Mouse (Mus musculus) lung, embryonic 15.5 days (tissue): Measurements from ENCODE around the gene Flt3l. TPM values are rescaled to one million over a fixed set of nuclear protein-coding genes. Genes with fewer than 3 reads are reported as not detected.
"Not testable (repeated sequence)": the region's sequence is repeated elsewhere in the genome, so short reads cannot be mapped to it uniquely, and the experiment has no call there.

Experiments
- ATAC-seq: fragments of 200-750 bp; cut with Nextera tagmentation; 2 replicates; pipeline ENCODE4 v1.8.0; 2017; ENCODE audit warnings: moderate number of reproducible peaks, borderline replicate concordance; ENCODE audit not compliant: low FRiP score, low TSS enrichment; ENCODE audit errors: extremely low read depth
- H3K27ac ChIP-seq: fragments of 300-500 bp; sonication (generic); 2 replicates; pipeline ENCODE4 v1.5.1; 2015; ENCODE audit warnings: moderate library complexity, mild to moderate bottlenecking, inconsistent platforms
- H3K27me3 ChIP-seq: fragments of 300-500 bp; sonication (generic); 2 replicates; pipeline ENCODE4 v1.6.1; 2015; ENCODE audit warnings: inconsistent platforms
- H3K36me3 ChIP-seq: fragments of 300-500 bp; sonication (generic); 2 replicates; pipeline ENCODE4 v1.6.1; 2015; ENCODE audit warnings: inconsistent platforms
- H3K4me1 ChIP-seq: fragments of 300-500 bp; sonication (generic); 2 replicates; pipeline ENCODE4 v1.6.1; 2015; ENCODE audit warnings: inconsistent platforms
- H3K4me2 ChIP-seq: fragments of 300-500 bp; sonication (generic); 2 replicates; pipeline ENCODE4 v1.6.1; 2015; ENCODE audit warnings: inconsistent platforms, mild to moderate bottlenecking, moderate library complexity
- H3K4me3 ChIP-seq: fragments of 300-500 bp; sonication (generic); 2 replicates; pipeline ENCODE4 v1.5.1; 2015; ENCODE audit warnings: mild to moderate bottlenecking, inconsistent platforms
- H3K9ac ChIP-seq: fragments of 300-500 bp; sonication (generic); 2 replicates; pipeline ENCODE4 v1.6.1; 2015; ENCODE audit warnings: inconsistent platforms
- H3K9me3 ChIP-seq: fragments of 300-500 bp; sonication (generic); 2 replicates; pipeline ENCODE4 v1.6.1; 2016; ENCODE audit warnings: inconsistent platforms
- WGBS: fragments of 180-500 bp; shearing (Covaris S2); methylation state at CpG from one replicate; pipeline ENCODE4 v1.1.7; 2015; 5-methylcytosine and 5-hydroxymethylcytosine counted together
- polyA plus RNA-seq: library from polyadenylated mRNA; unstranded; fragments of >200 nt; fragmentation: Nextera tagmentation; extraction: Ambion mirVana; gene quantifications from 2 replicates; pipeline ENCODE4 v1.2.1, GENCODE M21; 2015

Flt3l gene
- polyA plus RNA-seq, 1 experiment from 2014 or later, result 1.5 TPM

- Histone ChIP-seq H3K9ac (no peak overlapping the region), H3K4me3 (0 out of 2 replicates have a peak overlapping the region, but pooled peaks have one; percentile 9), H3K4me1 (0 out of 2 replicates have a peak, but pooled peaks cover 9% of the 10 kb centered on the region), H3K27ac (no peak overlapping the region), H3K4me2 (peak overlapping the region; percentile 23), H3K27me3 (peaks cover 94% of the 10 kb centered on the region), H3K9me3 (peaks cover 2% of the 10 kb centered on the region; the same call in 1 of the 2 replicates), H3K36me3 (no peaks in the 10 kb centered on the region)
- ATAC-seq, result peak; percentile 44; the same call in 1 of the 2 replicates
- 6% methylated on average over 25 of the region's 29 CpGs for WGBS
Observed at GRCm38 (mm10) chr7:45174567-45175280, 38.5 kb upstream of the Flt3l start.

GRCm38 (mm10) chr7:45173772-45174171, 37.5 kb upstream of the Flt3l start:
- not testable (repeated sequence) for ATAC-seq
- WGBS, result 62% methylated on average over 1 of the region's 1 CpGs

GRCm38 (mm10) chr7:45172974-45173373, 36.7 kb upstream of the Flt3l start:
- Histone ChIP-seq H3K4me3 (no peak overlapping the region), H3K4me2 (no peak overlapping the region), H3K9ac (no peak overlapping the region), H3K27me3 (peaks cover 94% of the 10 kb centered on the region), H3K9me3 (peaks cover 6% of the 10 kb centered on the region; the same call in 1 of the 2 replicates), H3K4me1 (0 out of 2 replicates have a peak, but pooled peaks cover 9% of the 10 kb centered on the region), H3K36me3 (no peaks in the 10 kb centered on the region), H3K27ac (no peak overlapping the region)
- ATAC-seq, result no peak
- 60% methylated on average over 7 of the region's 7 CpGs for WGBS

More at GRCm38 (mm10) chr7:45173772-45174171, 37.5 kb upstream of the Flt3l start:
- peaks cover 94% of the 10 kb centered on the region for H3K27me3 ChIP-seq
- H3K9me3 ChIP-seq, H3K4me1 ChIP-seq, H3K4me2 ChIP-seq, H3K27ac ChIP-seq, H3K4me3 ChIP-seq, H3K9ac ChIP-seq, H3K36me3 ChIP-seq: not testable (repeated sequence)

GRCm38 (mm10) chr7:45169495-45169894, 33.3 kb upstream of the Flt3l start:
- WGBS, result 90% methylated on average over 3 of the region's 3 CpGs
- Histone ChIP-seq H3K9ac (no peak overlapping the region), H3K4me3 (no peak overlapping the region), H3K9me3 (peaks cover 6% of the 10 kb centered on the region; the same call in 1 of the 2 replicates), H3K4me1 (no peaks in the 10 kb centered on the region), H3K36me3 (no peaks in the 10 kb centered on the region), H3K27me3 (peaks cover 94% of the 10 kb centered on the region), H3K4me2 (no peak overlapping the region), H3K27ac (no peak overlapping the region)
- no peak for ATAC-seq

- ATAC-seq, result no peak
- WGBS, result 7% methylated on average over 24 of the region's 24 CpGs
Observed at GRCm38 (mm10) chr7:45168656-45169055, 32.4 kb upstream of the Flt3l start.

GRCm38 (mm10) chr7:45167761-45168445, 31.7 kb upstream of the Flt3l start:
- WGBS, result 3% methylated on average over 19 of the region's 19 CpGs
- Histone ChIP-seq H3K4me3 (no peak overlapping the region), H3K27me3 (peaks cover 97% of the 10 kb centered on the region), H3K9me3 (peaks cover 6% of the 10 kb centered on the region; the same call in 1 of the 2 replicates), H3K4me2 (no peak overlapping the region), H3K36me3 (no peaks in the 10 kb centered on the region), H3K9ac (no peak overlapping the region), H3K4me1 (peaks cover 7% of the 10 kb centered on the region), H3K27ac (no peak overlapping the region)
- no peak for ATAC-seq

More at GRCm38 (mm10) chr7:45168656-45169055, 32.4 kb upstream of the Flt3l start:
- Histone ChIP-seq H3K27ac (no peak overlapping the region), H3K9ac (no peak overlapping the region), H3K9me3 (peaks cover 6% of the 10 kb centered on the region; the same call in 1 of the 2 replicates), H3K4me1 (peaks cover 6% of the 10 kb centered on the region), H3K36me3 (no peaks in the 10 kb centered on the region), H3K4me2 (no peak overlapping the region), H3K4me3 (no peak overlapping the region), H3K27me3 (peaks cover 94% of the 10 kb centered on the region)

GRCm38 (mm10) chr7:45166950-45167401, 30.7 kb upstream of the Flt3l start:
- H3K4me2 ChIP-seq, result no peak overlapping the region
- H3K4me1 ChIP-seq, result peaks cover 10% of the 10 kb centered on the region
- H3K36me3 ChIP-seq, result no peaks in the 10 kb centered on the region
- H3K4me3 ChIP-seq, result no peak overlapping the region
- H3K9me3 ChIP-seq, result peaks cover 6% of the 10 kb centered on the region; the same call in 1 of the 2 replicates
- WGBS, result 26% methylated on average over 10 of the region's 10 CpGs
- no peak overlapping the region for H3K9ac ChIP-seq
- H3K27me3 ChIP-seq, result peaks cover 95% of the 10 kb centered on the region
- H3K27ac ChIP-seq, result no peak overlapping the region
- no peak for ATAC-seq

- Histone ChIP-seq H3K4me3 (no peak overlapping the region), H3K4me2 (no peak overlapping the region), H3K9me3 (peaks cover 6% of the 10 kb centered on the region; the same call in 1 of the 2 replicates), H3K9ac (no peak overlapping the region), H3K4me1 (peaks cover 10% of the 10 kb centered on the region), H3K27ac (no peak overlapping the region), H3K36me3 (no peaks in the 10 kb centered on the region), H3K27me3 (peaks cover 82% of the 10 kb centered on the region)
- ATAC-seq, result no peak
- 44% methylated on average over 11 of the region's 11 CpGs for WGBS
Observed at GRCm38 (mm10) chr7:45165701-45166100, 29.5 kb upstream of the Flt3l start.

GRCm38 (mm10) chr7:45164833-45165232, 28.6 kb upstream of the Flt3l start:
- H3K4me2 ChIP-seq, result no peak overlapping the region
- H3K9me3 ChIP-seq, result peaks cover 5% of the 10 kb centered on the region; the same call in 1 of the 2 replicates
- no peak overlapping the region for H3K9ac ChIP-seq
- no peak overlapping the region for H3K4me3 ChIP-seq
- 52% methylated on average over 5 of the region's 5 CpGs for WGBS
- H3K27me3 ChIP-seq, result peaks cover 75% of the 10 kb centered on the region
- ATAC-seq, result no peak
- H3K27ac ChIP-seq, result no peak overlapping the region
- peaks cover 8% of the 10 kb centered on the region; the same call in 1 of the 2 replicates for H3K36me3 ChIP-seq
- peaks cover 10% of the 10 kb centered on the region for H3K4me1 ChIP-seq

- peaks cover 16% of the 10 kb centered on the region; the same call in 1 of the 2 replicates for H3K36me3 ChIP-seq
- H3K9ac ChIP-seq, result peak within 1 kb of the TSS; percentile 42
- H3K4me3 ChIP-seq, result peak within 1 kb of the TSS; percentile 46
- H3K27ac ChIP-seq, result no peak within 1 kb of the TSS
- ATAC-seq, result no peak
- H3K4me1 ChIP-seq, result peaks cover 10% of the 10 kb centered on the region
- H3K9me3 ChIP-seq, result no peaks in the 10 kb centered on the region
- peak within 1 kb of the TSS; percentile 86 for H3K4me2 ChIP-seq
- under 1% methylated on average over 41 of the region's 41 CpGs for WGBS
- H3K27me3 ChIP-seq, result peaks cover 66% of the 10 kb centered on the region
Observed at GRCm38 (mm10) chr7:45163735-45164490, 27.7 kb upstream of the Flt3l start, which contains the start of gene Slc17a7. Slc17a7 (plus strand) TSS chr7:45163949.

- H3K27ac ChIP-seq, result no peak overlapping the region
- H3K36me3 ChIP-seq, result peaks cover 24% of the 10 kb centered on the region; the same call in 1 of the 2 replicates
- peaks cover 10% of the 10 kb centered on the region for H3K4me1 ChIP-seq
- no peak overlapping the region for H3K4me3 ChIP-seq
- ATAC-seq, result no peak
- H3K9ac ChIP-seq, result no peak overlapping the region
- WGBS, result 66% methylated on average over 9 of the region's 9 CpGs
- no peak overlapping the region for H3K4me2 ChIP-seq
- no peaks in the 10 kb centered on the region for H3K9me3 ChIP-seq
- H3K27me3 ChIP-seq, result peaks cover 58% of the 10 kb centered on the region
Observed at GRCm38 (mm10) chr7:45162996-45163615, 26.9 kb upstream of the Flt3l start.
